Mouse (Mus musculus) lung, embryonic 16.5 days (tissue): Measurements from ENCODE around the gene Phkg1. TPM values are rescaled to one million over a fixed set of nuclear protein-coding genes. Genes with fewer than 3 reads are reported as not detected.
A peak's percentile ranks its signal among the peaks of the same experiment; 100 is the strongest.

ENCODE experiments used
- ATAC-seq: fragments of 200-750 bp; cut with Nextera tagmentation; 2 replicates; pipeline ENCODE4 v1.8.0; 2017; ENCODE audit warnings: low read depth, mild to moderate bottlenecking, moderate library complexity
- H3K27ac ChIP-seq: fragments of 300-500 bp; sonication (generic); 2 replicates; pipeline ENCODE4 v1.5.1; 2014; ENCODE audit warnings: mild to moderate bottlenecking, control low read depth, low read length
- H3K27me3 ChIP-seq: fragments of 300-500 bp; sonication (generic); 2 replicates; pipeline ENCODE4 v1.6.1; 2014; ENCODE audit warnings: low read depth, low read length, mixed read lengths; ENCODE audit not compliant: control insufficient read depth, insufficient read depth
- H3K36me3 ChIP-seq: fragments of 300-500 bp; sonication (generic); 2 replicates; pipeline ENCODE4 v1.6.1; 2014; ENCODE audit warnings: low read length; ENCODE audit not compliant: control insufficient read depth, insufficient read depth
- H3K4me1 ChIP-seq: fragments of 300-500 bp; sonication (generic); replicated peaks from 2 replicates; pipeline ENCODE4 v1.6.1; 2014; ENCODE audit warnings: low read length, mixed read lengths; ENCODE audit not compliant: control insufficient read depth, insufficient read depth
- H3K4me2 ChIP-seq: fragments of 300-500 bp; sonication (generic); 2 replicates; pipeline ENCODE4 v1.6.1; 2014; ENCODE audit warnings: low read depth, low read length, control low read depth
- H3K4me3 ChIP-seq: fragments of 300-500 bp; sonication (generic); 2 replicates; pipeline ENCODE4 v1.5.1; 2014; ENCODE audit warnings: mild to moderate bottlenecking, low read length, control low read depth
- H3K9ac ChIP-seq: fragments of 300-500 bp; sonication (generic); 2 replicates; pipeline ENCODE4 v1.6.1; 2014; ENCODE audit warnings: low read length, control low read depth
- H3K9me3 ChIP-seq: fragments of 300-500 bp; sonication (generic); 2 replicates; pipeline ENCODE4 v1.6.1; 2016; ENCODE audit warnings: low read length; ENCODE audit not compliant: control insufficient read depth
- WGBS: fragments of 180-500 bp; shearing (Covaris S2); extraction: QIAGEN DNeasy Blood & Tissue Kit; methylation state at CpG from one replicate; pipeline ENCODE4 v1.1.7; 2014; 5-methylcytosine and 5-hydroxymethylcytosine counted together
- polyA plus RNA-seq: library from polyadenylated mRNA; unstranded; fragments of >200 nt; fragmentation: Nextera tagmentation; extraction: Ambion mirVana; gene quantifications from 2 replicates; pipeline ENCODE4 v1.2.1, GENCODE M21; 2015

Phkg1 gene
- polyA plus RNA-seq, 1 experiment from 2014 or later: 0.43 TPM

GRCm38 (mm10) chr5:129862325-129862724 lies 36.0 kb downstream of the Phkg1 start:
- no peak for ATAC-seq
- WGBS: 92% methylated on average over 6 of the region's 6 CpGs

GRCm38 (mm10) chr5:129856414-129856813 lies 41.9 kb downstream of the Phkg1 start:
- peaks cover 23% of the 10 kb centered on the region for H3K36me3 ChIP-seq
- H3K27me3 ChIP-seq: no peaks in the 10 kb centered on the region
- no peak for ATAC-seq
- H3K9me3 ChIP-seq: no peaks in the 10 kb centered on the region
- no peak overlapping the region for H3K27ac ChIP-seq
- H3K4me3 ChIP-seq: no peak overlapping the region
- H3K4me2 ChIP-seq: no peak overlapping the region
- 84% methylated on average over 5 of the region's 5 CpGs for WGBS
- H3K9ac ChIP-seq: no peak overlapping the region
- H3K4me1 ChIP-seq: no peaks in the 10 kb centered on the region

More at GRCm38 (mm10) chr5:129862325-129862724, 36.0 kb downstream of the Phkg1 start:
- Histone ChIP-seq H3K27me3 (no peaks in the 10 kb centered on the region), H3K4me1 (no peaks in the 10 kb centered on the region), H3K36me3 (peaks cover 17% of the 10 kb centered on the region), H3K27ac (no peak overlapping the region), H3K9me3 (no peaks in the 10 kb centered on the region), H3K4me2 (no peak overlapping the region), H3K9ac (no peak overlapping the region), H3K4me3 (no peak overlapping the region)

DNA sequence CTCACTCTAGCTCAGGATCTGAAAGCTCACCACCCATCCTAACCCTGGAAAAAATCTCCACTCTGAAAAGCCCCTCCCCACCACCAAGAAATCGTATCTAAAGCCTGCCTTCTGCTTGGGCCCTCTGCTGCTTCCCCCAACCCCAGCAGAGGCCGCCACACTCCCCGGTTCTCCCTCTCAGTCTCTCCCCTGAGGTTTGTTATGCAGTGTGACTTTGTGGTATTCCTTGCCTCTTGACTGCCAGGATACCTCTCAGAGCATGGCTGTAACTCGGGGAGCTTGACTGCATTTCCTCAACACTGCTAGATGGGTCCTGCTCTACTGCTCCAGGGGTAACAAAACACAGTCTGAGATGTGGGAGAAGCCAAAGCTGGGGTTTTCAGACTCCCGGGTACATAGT lies 43.2 kb downstream of the Phkg1 start:
- H3K9ac ChIP-seq: no peak overlapping the region
- 46% methylated on average over 5 of the region's 5 CpGs for WGBS
- no peak overlapping the region for H3K4me3 ChIP-seq
- ATAC-seq: no peak
- H3K4me1 ChIP-seq: no peaks in the 10 kb centered on the region
- H3K27me3 ChIP-seq: no peaks in the 10 kb centered on the region
- no peak overlapping the region for H3K27ac ChIP-seq
- H3K36me3 ChIP-seq: peaks cover 22% of the 10 kb centered on the region
- H3K4me2 ChIP-seq: no peak overlapping the region
- no peaks in the 10 kb centered on the region for H3K9me3 ChIP-seq

GRCm38 (mm10) chr5:129847558-129847820 lies 50.9 kb downstream of the Phkg1 start:
- Histone ChIP-seq H3K36me3 (peaks cover 11% of the 10 kb centered on the region), H3K4me2 (peak overlapping the region; percentile 61), H3K4me1 (0 out of 2 replicates have a peak, but pooled peaks cover 3% of the 10 kb centered on the region), H3K9me3 (no peaks in the 10 kb centered on the region), H3K27ac (no peak overlapping the region), H3K9ac (peak overlapping the region; percentile 85), H3K27me3 (no peaks in the 10 kb centered on the region), H3K4me3 (peak overlapping the region; percentile 78)
- 39% methylated on average over 8 of the region's 8 CpGs for WGBS
- ATAC-seq: no peak

GRCm38 (mm10) chr5:129846752-129847557 lies 51.4 kb downstream of the Phkg1 start, which contains the start of gene Sumf2:
Gene Sumf2 (plus strand): TSS chr5:129846986.
- H3K27me3 ChIP-seq: no peaks in the 10 kb centered on the region
- no peaks in the 10 kb centered on the region for H3K9me3 ChIP-seq
- peak; percentile 100 for ATAC-seq
- H3K4me2 ChIP-seq: peak within 1 kb of the TSS; percentile 61
- H3K36me3 ChIP-seq: peaks cover 11% of the 10 kb centered on the region
- WGBS: 7% methylated on average over 22 of the region's 22 CpGs
- 0 out of 2 replicates have a peak, but pooled peaks cover 3% of the 10 kb centered on the region for H3K4me1 ChIP-seq
- H3K9ac ChIP-seq: peak within 1 kb of the TSS; percentile 85
- H3K4me3 ChIP-seq: peak within 1 kb of the TSS; percentile 78
- H3K27ac ChIP-seq: peak within 1 kb of the TSS; percentile 58; the same call in 1 of the 2 replicates

GRCm38 (mm10) chr5:129844848-129845247 lies 53.5 kb downstream of the Phkg1 start:
- H3K9ac ChIP-seq: no peak overlapping the region
- no peaks in the 10 kb centered on the region for H3K27me3 ChIP-seq
- H3K9me3 ChIP-seq: no peaks in the 10 kb centered on the region
- H3K27ac ChIP-seq: no peak overlapping the region
- WGBS: 96% methylated on average over 5 of the region's 5 CpGs
- no peak overlapping the region for H3K4me3 ChIP-seq
- 0 out of 2 replicates have a peak, but pooled peaks cover 3% of the 10 kb centered on the region for H3K4me1 ChIP-seq
- no peak for ATAC-seq
- H3K4me2 ChIP-seq: no peak overlapping the region
- peaks cover 11% of the 10 kb centered on the region for H3K36me3 ChIP-seq

Other genes starting within 250 kb of the Phkg1 start
- 4.2 and 5.3 TPM in 2 replicates for gene Zfp11, start 228.4 kb downstream of the Phkg1 start, polyA plus RNA-seq
- not detected in 2 replicates for gene Sept14, start 190.0 kb downstream of the Phkg1 start, polyA plus RNA-seq
- 164 and 173 TPM in 2 replicates for gene Mrps17, start 183.1 kb downstream of the Phkg1 start, polyA plus RNA-seq
- gene Nipsnap2, start 173.5 kb downstream of the Phkg1 start, polyA plus RNA-seq: 94.7 and 98.7 TPM in 2 replicates
- 32.7 and 33.5 TPM in 2 replicates for gene Psph, start 111.1 kb downstream of the Phkg1 start, polyA plus RNA-seq
- gene Sumf2, start 51.6 kb downstream of the Phkg1 start, polyA plus RNA-seq: 40.1 and 51.4 TPM in 2 replicates
- 815 and 838 TPM in 2 replicates for gene Chchd2, start 11.1 kb downstream of the Phkg1 start, polyA plus RNA-seq
- 4.3 and 4.4 TPM in 2 replicates for gene Zbed5, start 2.8 kb downstream of the Phkg1 start, polyA plus RNA-seq
- gene Nupr1l, start 10.0 kb upstream of the Phkg1 start, polyA plus RNA-seq: 2.6 and 3.1 TPM in 2 replicates
- 18.8 and 19.2 TPM in 2 replicates for gene Vkorc1l1, start 43.4 kb upstream of the Phkg1 start, polyA plus RNA-seq
- 65.0 and 67.4 TPM in 2 replicates for gene Gusb, start 104.5 kb upstream of the Phkg1 start, polyA plus RNA-seq
- 26.1 and 31.2 TPM in 2 replicates for gene Asl, start 130.7 kb upstream of the Phkg1 start, polyA plus RNA-seq
- 37.0 and 41.3 TPM in 2 replicates for gene Crcp, start 130.7 kb upstream of the Phkg1 start, polyA plus RNA-seq
- gene Tpst1, start 174.8 kb upstream of the Phkg1 start, polyA plus RNA-seq: 56.2 and 58.1 TPM in 2 replicates
- gene Kctd7, start 246.3 kb upstream of the Phkg1 start, polyA plus RNA-seq: 5.5 and 6.1 TPM in 2 replicates